Mouse (Mus musculus) frontal cortex, adult (tissue): ENCODE results near the gene Pclaf.
A peak's percentile ranks its signal among the peaks of the same experiment; 100 is the strongest.

ENCODE experiments used
- ATAC-seq: cut with Nextera tagmentation; 2 replicates; pipeline ENCODE4 v1.9.2; 2017; ENCODE audit warnings: mild to moderate bottlenecking, moderate library complexity, mixed read lengths; ENCODE audit not compliant: low TSS enrichment

Gene Pclaf

DNA sequence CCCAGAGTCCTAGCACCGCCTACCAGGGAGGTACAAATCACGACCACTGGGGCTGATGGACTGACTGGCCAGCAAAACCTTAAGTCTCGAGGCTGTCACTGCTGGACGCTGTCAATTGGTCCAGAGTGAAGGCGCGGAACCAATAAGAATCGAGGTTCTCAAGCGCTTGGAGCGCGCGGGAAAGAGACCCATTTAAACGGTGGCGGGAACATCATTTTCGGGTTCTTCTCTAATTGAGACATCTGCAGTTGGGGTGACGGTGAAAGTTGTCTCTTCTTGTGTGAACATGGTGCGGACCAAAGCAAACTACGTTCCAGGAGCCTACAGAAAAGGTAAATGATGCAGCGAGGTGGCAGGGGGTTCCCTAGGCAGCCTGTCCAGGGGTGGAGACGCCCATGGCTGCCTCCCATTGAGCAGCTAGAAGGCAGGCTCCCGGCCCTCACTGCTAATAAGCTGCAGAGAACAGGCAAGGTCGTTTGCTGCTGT lies at the start of gene Pclaf:
Gene Pclaf (plus strand): TSS at position 95 of the 486 bp plus-strand sequence.
- ATAC-seq = peak; percentile 87

- ATAC-seq = no peak
Observed at GRCm38 (mm10) chr9:65844421-65845165, 45.4 kb upstream of the Pclaf start.

GRCm38 (mm10) chr9:65848154-65848553 lies 41.9 kb upstream of the Pclaf start:
- ATAC-seq = no peak

DNA sequence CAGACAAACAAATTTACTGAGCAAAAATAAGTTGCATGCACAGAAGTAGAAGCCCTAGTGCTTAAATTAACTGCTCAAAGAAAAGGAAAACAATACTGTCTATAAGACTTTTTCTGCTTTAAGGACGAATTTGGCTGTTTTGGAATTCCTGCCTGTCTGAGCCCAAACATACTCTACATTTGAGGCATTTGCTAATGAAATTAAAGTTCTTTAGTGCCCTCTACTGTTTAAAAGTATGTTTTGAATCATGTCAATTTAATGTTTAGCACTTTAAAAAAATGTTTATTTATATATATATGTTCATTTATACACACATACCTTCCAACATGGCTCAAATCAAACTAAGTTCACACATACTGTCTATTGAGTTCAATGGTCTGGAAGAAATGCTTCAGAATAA lies 39.8 kb upstream of the Pclaf start:
- ATAC-seq = no peak

DNA sequence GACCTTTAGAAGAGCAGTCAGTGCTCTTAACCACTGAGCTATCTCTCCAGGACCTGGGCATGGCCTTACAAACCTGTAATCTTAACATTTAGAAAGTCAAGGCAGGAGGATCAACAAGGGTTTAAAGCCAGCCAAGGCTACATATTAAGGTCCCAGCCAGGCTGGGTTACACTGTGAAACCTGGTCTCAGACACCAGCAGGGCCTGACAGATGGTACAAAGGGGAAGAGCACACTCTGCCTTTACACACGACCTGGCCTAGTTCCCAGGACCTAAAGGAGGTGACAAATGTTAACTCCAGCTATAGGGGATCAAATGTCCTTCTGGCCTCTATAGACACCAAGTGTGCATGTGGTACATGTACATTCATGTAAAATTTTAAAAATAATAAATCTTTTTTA lies 30.4 kb upstream of the Pclaf start:
- ATAC-seq = no peak

DNA sequence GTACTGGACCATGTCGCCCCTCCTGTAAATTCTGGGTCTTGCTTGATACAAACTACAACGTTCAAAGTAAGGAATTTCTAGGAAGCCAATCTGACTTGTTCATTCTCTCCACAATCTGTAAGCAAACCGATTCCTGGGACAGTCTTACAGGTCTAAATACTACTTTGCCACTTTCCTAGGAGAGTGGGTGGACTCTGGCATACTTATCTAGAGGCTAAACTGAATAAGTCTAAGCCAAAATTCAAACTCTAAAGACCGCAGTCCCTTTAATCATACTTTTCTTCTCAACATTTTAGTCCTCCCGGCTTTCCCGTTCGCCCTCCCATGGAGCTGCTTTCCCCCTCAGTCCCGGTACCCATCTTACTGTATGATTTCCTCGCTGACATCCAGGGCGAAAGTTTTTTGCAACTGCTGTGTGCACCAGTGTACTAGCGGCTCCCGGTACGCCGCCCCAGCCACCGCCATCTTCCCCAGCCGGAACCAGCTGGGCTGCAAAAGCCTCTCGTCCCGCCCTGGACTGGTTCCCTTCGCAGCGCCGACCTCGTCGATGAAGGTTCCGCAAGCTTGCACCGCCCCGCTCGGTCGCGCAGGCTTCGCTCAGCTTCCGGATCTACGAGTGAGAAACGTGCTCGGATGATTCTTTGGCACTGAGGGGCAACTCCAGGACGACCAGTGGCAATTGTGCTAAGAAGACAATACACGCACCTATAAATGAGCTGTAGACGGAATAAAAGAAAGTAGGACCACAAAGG lies 5.3 kb upstream of the Pclaf start:
- ATAC-seq = peak; percentile 100

DNA sequence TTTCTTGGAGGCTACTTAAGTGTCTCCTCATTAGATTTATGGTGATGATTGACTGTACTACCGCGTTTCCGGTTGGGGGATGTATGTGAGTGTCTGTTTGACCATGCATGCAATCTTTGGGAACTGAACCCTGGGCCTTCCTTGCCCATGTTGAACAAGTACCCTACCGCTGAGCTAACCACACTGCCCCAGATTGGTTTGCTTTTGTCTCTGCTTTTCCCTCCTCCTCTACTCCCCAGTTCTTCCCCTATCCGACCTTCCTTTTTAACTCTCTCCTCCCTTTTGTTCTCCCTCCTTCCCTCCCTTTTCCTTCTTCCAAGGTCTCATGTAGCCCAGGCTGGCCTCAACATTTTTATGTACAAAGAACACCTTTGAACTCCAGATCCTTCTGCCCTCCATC lies 1.1 kb downstream of the Pclaf start:
- ATAC-seq = no peak

DNA sequence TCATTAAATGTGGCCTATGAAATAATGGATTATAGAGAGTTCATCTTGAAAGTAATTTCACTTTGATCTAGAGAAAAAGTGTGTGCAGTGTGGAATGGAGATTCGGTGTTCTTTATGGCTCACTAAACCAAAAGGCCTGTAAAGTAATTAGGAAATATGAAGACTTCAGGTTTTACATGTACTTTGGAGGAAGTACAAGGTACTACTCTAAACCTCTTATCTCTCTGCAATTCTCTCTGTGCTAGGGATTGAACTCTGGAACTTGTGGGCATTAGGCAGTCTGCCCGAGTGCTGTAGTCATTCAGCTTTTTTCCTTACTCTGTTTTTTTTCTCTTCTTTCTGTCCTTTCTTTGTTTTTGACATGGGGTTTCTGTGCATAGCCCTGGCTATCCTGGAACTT lies 6.9 kb downstream of the Pclaf start:
- no peak for ATAC-seq

- no peak for ATAC-seq
Observed at GRCm38 (mm10) chr9:65902879-65903278, 12.8 kb downstream of the Pclaf start.

DNA sequence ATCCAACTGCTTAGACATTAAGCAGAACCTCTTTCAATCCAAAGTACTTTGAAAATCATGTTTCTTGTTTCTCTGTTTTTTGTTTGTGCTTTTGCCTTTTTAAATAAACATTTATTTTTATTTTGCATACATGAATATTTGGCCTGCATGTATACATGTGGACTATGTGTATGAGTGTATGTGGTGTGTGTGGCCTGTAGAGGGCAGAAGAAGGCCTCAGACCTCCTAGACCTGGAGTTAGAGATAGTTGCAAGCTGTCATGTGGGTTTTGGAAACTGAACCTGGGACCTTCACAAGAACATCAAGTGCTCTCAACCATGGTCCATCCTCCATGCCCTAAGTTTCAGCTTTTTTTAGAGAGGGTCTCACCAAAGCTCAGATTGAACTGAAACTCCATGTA lies 13.4 kb downstream of the Pclaf start:
- ATAC-seq = no peak

DNA sequence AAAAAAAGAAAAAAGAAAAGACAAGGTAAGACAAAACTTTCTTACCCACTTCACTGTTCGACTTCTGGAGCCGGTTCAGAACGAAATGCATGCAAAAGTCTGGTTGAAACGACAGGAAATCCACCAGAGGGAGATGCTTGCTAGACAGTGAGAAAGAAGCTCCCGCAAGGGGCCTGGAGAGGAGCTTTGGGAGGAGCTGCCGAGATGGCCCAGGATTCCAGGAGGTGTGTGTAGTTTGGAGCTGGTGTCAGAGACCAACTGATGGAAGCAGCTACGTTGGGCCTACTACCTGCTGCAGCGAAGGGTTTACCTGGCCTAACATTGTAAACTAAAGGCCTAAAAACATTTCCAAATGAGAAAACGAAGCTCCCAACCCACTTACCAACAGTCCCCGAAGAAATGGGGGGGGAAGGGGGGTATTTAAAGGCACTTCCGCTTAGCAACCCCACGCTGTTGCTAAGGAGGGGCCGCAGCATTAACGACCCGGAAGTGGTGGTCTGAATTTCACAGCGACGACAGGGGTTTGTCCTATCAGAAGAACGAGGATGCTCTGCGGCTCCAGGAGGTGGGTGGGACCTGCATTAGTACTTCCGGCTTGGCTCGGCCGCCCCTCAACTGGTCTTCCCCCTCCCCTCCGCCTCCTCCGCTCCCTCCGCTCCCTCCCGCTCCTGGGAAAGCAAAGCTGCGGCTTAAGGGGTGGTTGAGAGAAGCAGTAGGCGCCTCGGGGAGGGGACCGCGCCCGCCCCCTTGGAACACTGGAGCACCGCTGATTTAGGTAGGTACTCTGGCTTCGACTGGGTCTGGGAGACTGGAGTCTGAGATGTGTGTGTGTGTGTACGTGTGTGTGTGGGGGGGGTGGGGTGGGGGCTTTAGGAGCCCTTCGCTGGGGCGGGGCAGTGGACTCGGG lies 18.6 kb downstream of the Pclaf start, which contains the start of the genes Trip4 and Csnk1g1:
Gene Trip4 (minus strand): TSS at position 401 of the 907 bp plus-strand sequence.
Gene Csnk1g1 (plus strand): TSS at position 531 of the 907 bp plus-strand sequence.
- ATAC-seq = peak; percentile 99

- no peak; the same call in 1 of the 2 replicates for ATAC-seq
Observed at GRCm38 (mm10) chr9:65909301-65909801, 19.3 kb downstream of the Pclaf start.

DNA sequence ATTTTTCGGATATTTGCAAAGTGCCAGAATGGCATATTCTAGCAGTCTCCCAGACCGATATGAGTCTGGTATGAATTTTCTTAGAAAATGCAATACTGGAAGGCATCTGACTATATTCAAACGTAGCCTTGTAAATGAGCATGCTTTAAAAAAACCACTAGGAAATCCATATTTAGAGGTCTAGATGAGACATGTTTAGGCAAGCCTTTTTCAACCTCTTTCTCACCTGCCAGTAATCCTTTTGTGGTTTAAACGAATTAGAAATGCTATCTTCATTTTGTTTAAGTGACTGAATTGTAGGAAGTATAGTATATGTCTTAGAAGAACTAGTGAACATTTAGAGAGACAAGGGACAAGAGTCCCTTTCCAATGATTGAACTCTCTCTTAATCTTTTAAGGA lies 19.8 kb downstream of the Pclaf start:
- no peak for ATAC-seq

GRCm38 (mm10) chr9:65913976-65914375 lies 23.9 kb downstream of the Pclaf start:
- peak; percentile 92 for ATAC-seq

DNA sequence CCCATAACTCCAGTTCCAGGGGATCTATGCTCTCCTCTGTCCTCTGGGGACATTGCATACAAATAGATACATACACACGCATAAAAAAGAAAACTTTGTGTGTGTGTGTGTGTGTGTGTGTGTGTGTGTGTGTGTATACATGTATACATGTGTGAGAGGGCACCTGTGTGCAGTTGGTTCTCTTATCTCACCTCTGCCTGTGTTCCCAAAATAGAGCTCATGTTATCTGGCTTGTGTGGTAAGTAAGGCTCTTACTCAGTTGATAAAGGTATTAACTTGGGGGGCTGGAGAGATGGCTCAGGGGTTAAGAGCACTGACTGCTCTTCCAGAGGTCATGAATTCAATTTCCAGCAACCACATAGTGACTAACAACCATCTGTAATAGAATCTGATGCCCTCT lies 27.0 kb downstream of the Pclaf start:
- ATAC-seq = no peak

DNA sequence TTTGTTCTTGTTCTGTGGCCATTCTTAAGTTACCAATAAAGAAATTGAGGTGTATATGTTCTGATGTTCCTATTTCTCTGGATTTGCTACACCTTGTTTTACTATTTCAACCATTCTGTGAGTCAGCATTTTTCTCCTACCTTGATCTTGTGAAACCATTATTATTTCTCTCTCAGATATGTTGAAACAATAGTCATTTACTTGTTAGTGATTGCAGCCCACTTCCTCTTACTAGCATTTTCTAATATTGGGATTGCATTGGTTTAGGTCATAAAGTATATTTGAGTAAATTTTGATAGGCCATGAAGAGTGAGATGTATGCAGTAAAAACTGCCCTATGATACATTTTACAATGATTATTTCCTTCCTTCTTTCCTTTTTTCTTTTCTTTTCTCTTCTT lies 38.4 kb downstream of the Pclaf start:
- no peak for ATAC-seq

- no peak for ATAC-seq
Observed at GRCm38 (mm10) chr9:65929826-65930225, 39.8 kb downstream of the Pclaf start.

DNA sequence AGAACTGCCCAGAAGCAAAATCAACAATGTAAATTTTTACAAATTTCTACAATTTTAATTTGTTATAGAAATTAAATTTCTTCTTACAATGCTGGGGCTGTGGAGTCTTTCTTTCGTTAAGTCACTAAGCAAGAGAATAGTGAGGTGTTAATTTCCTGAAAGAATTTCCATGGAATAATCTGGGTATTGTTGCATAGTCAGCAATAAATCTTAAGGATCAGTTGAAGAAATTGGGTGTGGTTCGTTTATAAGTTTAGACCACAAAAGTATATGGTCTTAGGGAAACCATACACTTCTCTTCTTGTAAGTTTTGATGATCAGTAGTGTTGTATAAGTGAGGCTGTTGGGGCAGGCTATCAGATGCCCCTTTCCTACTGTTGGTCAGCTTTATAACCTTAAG lies 47.5 kb downstream of the Pclaf start:
- no peak for ATAC-seq

- ATAC-seq = no peak
Observed at GRCm38 (mm10) chr9:65951082-65951587, 61.1 kb downstream of the Pclaf start.
